Mouse (Mus musculus): ENCODE results near the gene Pla2g2e. TPM values are rescaled to one million over a fixed set of nuclear protein-coding genes. Genes with fewer than 3 reads are reported as not detected.

Gene Pla2g2e
- polyA plus RNA-seq (2012), result not detected in 2 replicates

GRCm38 (mm10) chr4:138877731-138878130 lies at the start of gene Pla2g2e:
Gene Pla2g2e, plus strand, starts transcription at chr4:138877942.
- H3K4me3 ChIP-seq (replicated peaks), result no peak within 1 kb of the TSS

GRCm38 (mm10) chr4:138839806-138840205 lies 37.9 kb upstream of the Pla2g2e start:
- Histone ChIP-seq H3K27me3 (ENCODE audit: control insufficient read depth) (no peaks in the 10 kb centered on the region), H3K9me3 (ENCODE audit: control insufficient read depth, low read length) (peaks cover 18% of the 10 kb centered on the region), H3K36me3 (ENCODE audit: control insufficient read depth) (no peaks in the 10 kb centered on the region), H3K4me3 (replicated peaks) (no peak overlapping the region), H3K4me1 (ENCODE audit: control insufficient read depth) (no peaks in the 10 kb centered on the region)
- no peak for TF ChIP-seq GATA1 (IDR thresholded peaks at IDR 0.05; ENCODE audit: low read length)

More at GRCm38 (mm10) chr4:138877731-138878130, at the start of gene Pla2g2e:
- Histone ChIP-seq H3K9me3 (ENCODE audit: control insufficient read depth, low read length) (no peaks in the 10 kb centered on the region; the same call in 1 of the 2 replicates), H3K36me3 (ENCODE audit: control insufficient read depth) (no peaks in the 10 kb centered on the region), H3K27me3 (ENCODE audit: control insufficient read depth) (no peaks in the 10 kb centered on the region; the same call in 1 of the 2 replicates), H3K4me1 (ENCODE audit: control insufficient read depth) (no peaks in the 10 kb centered on the region)
- TF ChIP-seq GATA1 (IDR thresholded peaks at IDR 0.05; ENCODE audit: low read length), result no peak
- no peak for TF ChIP-seq TAL1 (IDR thresholded peaks at IDR 0.05; ENCODE audit: low read length)

GRCm38 (mm10) chr4:138840726-138841125 lies 37.0 kb upstream of the Pla2g2e start:
- no peaks in the 10 kb centered on the region for H3K27me3 ChIP-seq (ENCODE audit: control insufficient read depth)
- H3K4me1 ChIP-seq (ENCODE audit: control insufficient read depth), result no peaks in the 10 kb centered on the region
- H3K36me3 ChIP-seq (ENCODE audit: control insufficient read depth), result no peaks in the 10 kb centered on the region
- TF ChIP-seq TAL1 (IDR thresholded peaks at IDR 0.05; ENCODE audit: low read length), result no peak
- no peak for TF ChIP-seq GATA1 (IDR thresholded peaks at IDR 0.05; ENCODE audit: low read length)
- no peak overlapping the region for H3K4me3 ChIP-seq (replicated peaks)
- peaks cover 25% of the 10 kb centered on the region for H3K9me3 ChIP-seq (ENCODE audit: control insufficient read depth, low read length)

GRCm38 (mm10) chr4:138841386-138841785 lies 36.4 kb upstream of the Pla2g2e start:
- Histone ChIP-seq H3K4me1 (ENCODE audit: control insufficient read depth) (no peaks in the 10 kb centered on the region), H3K4me3 (replicated peaks) (no peak overlapping the region), H3K27me3 (ENCODE audit: control insufficient read depth) (no peaks in the 10 kb centered on the region), H3K9me3 (ENCODE audit: control insufficient read depth, low read length) (peaks cover 28% of the 10 kb centered on the region), H3K36me3 (ENCODE audit: control insufficient read depth) (no peaks in the 10 kb centered on the region)
- TF ChIP-seq GATA1 (IDR thresholded peaks at IDR 0.05; ENCODE audit: low read length), result no peak
- no peak for TF ChIP-seq TAL1 (IDR thresholded peaks at IDR 0.05; ENCODE audit: low read length)

GRCm38 (mm10) chr4:138851463-138851862 lies 26.3 kb upstream of the Pla2g2e start:
- Histone ChIP-seq H3K9me3 (ENCODE audit: control insufficient read depth, low read length) (no peaks in the 10 kb centered on the region), H3K4me1 (ENCODE audit: control insufficient read depth) (no peaks in the 10 kb centered on the region), H3K4me3 (replicated peaks) (no peak overlapping the region), H3K27me3 (ENCODE audit: control insufficient read depth) (no peaks in the 10 kb centered on the region), H3K36me3 (ENCODE audit: control insufficient read depth) (no peaks in the 10 kb centered on the region)
- TF ChIP-seq TAL1 (IDR thresholded peaks at IDR 0.05; ENCODE audit: low read length), result no peak
- TF ChIP-seq GATA1 (IDR thresholded peaks at IDR 0.05; ENCODE audit: low read length), result no peak

- Histone ChIP-seq H3K4me1 (ENCODE audit: control insufficient read depth) (no peaks in the 10 kb centered on the region), H3K27me3 (ENCODE audit: control insufficient read depth) (no peaks in the 10 kb centered on the region), H3K9me3 (ENCODE audit: control insufficient read depth, low read length) (no peaks in the 10 kb centered on the region), H3K4me3 (replicated peaks) (no peak overlapping the region), H3K36me3 (ENCODE audit: control insufficient read depth) (no peaks in the 10 kb centered on the region)
- no peak for TF ChIP-seq TAL1 (IDR thresholded peaks at IDR 0.05; ENCODE audit: low read length)
Observed at GRCm38 (mm10) chr4:138852961-138853360, 24.8 kb upstream of the Pla2g2e start.

GRCm38 (mm10) chr4:138855092-138855632 lies 22.6 kb upstream of the Pla2g2e start:
- TF ChIP-seq TAL1 (IDR thresholded peaks at IDR 0.05; ENCODE audit: low read length) (no peak), GATA1 (IDR thresholded peaks at IDR 0.05; ENCODE audit: low read length) (no peak)
- Histone ChIP-seq H3K4me1 (ENCODE audit: control insufficient read depth) (no peaks in the 10 kb centered on the region; the same call in 1 of the 2 replicates), H3K9me3 (ENCODE audit: control insufficient read depth, low read length) (no peaks in the 10 kb centered on the region), H3K4me3 (replicated peaks) (no peak overlapping the region), H3K27me3 (ENCODE audit: control insufficient read depth) (peaks cover 3% of the 10 kb centered on the region), H3K36me3 (ENCODE audit: control insufficient read depth) (no peaks in the 10 kb centered on the region)

- no peaks in the 10 kb centered on the region for H3K9me3 ChIP-seq (ENCODE audit: control insufficient read depth, low read length)
- no peak overlapping the region for H3K4me3 ChIP-seq (replicated peaks)
- peaks cover 3% of the 10 kb centered on the region for H3K27me3 ChIP-seq (ENCODE audit: control insufficient read depth)
- TF ChIP-seq TAL1 (IDR thresholded peaks at IDR 0.05; ENCODE audit: low read length), result no peak
- TF ChIP-seq GATA1 (IDR thresholded peaks at IDR 0.05; ENCODE audit: low read length), result no peak
- no peaks in the 10 kb centered on the region for H3K36me3 ChIP-seq (ENCODE audit: control insufficient read depth)
- no peaks in the 10 kb centered on the region; the same call in 1 of the 2 replicates for H3K4me1 ChIP-seq (ENCODE audit: control insufficient read depth)
Observed at GRCm38 (mm10) chr4:138856491-138856890, 21.3 kb upstream of the Pla2g2e start.

GRCm38 (mm10) chr4:138857576-138857975 lies 20.2 kb upstream of the Pla2g2e start:
- peaks cover 3% of the 10 kb centered on the region for H3K27me3 ChIP-seq (ENCODE audit: control insufficient read depth)

GRCm38 (mm10) chr4:138858446-138858845 lies 19.3 kb upstream of the Pla2g2e start:
- no peaks in the 10 kb centered on the region; the same call in 1 of the 2 replicates for H3K4me1 ChIP-seq (ENCODE audit: control insufficient read depth)
- no peaks in the 10 kb centered on the region for H3K9me3 ChIP-seq (ENCODE audit: control insufficient read depth, low read length)
- TF ChIP-seq TAL1 (IDR thresholded peaks at IDR 0.05; ENCODE audit: low read length), result no peak
- no peak for TF ChIP-seq GATA1 (IDR thresholded peaks at IDR 0.05; ENCODE audit: low read length)
- H3K4me3 ChIP-seq (replicated peaks), result no peak overlapping the region
- H3K27me3 ChIP-seq (ENCODE audit: control insufficient read depth), result peaks cover 3% of the 10 kb centered on the region
- H3K36me3 ChIP-seq (ENCODE audit: control insufficient read depth), result no peaks in the 10 kb centered on the region

More at GRCm38 (mm10) chr4:138857576-138857975, 20.2 kb upstream of the Pla2g2e start:
- Histone ChIP-seq H3K36me3 (ENCODE audit: control insufficient read depth) (no peaks in the 10 kb centered on the region), H3K4me1 (ENCODE audit: control insufficient read depth) (no peaks in the 10 kb centered on the region; the same call in 1 of the 2 replicates), H3K4me3 (replicated peaks) (no peak overlapping the region), H3K9me3 (ENCODE audit: control insufficient read depth, low read length) (no peaks in the 10 kb centered on the region)
- TF ChIP-seq GATA1 (IDR thresholded peaks at IDR 0.05; ENCODE audit: low read length), result no peak
- no peak for TF ChIP-seq TAL1 (IDR thresholded peaks at IDR 0.05; ENCODE audit: low read length)
